Mouse (Mus musculus): ENCODE results near the gene Serinc5. TPM values are rescaled to one million over a fixed set of nuclear protein-coding genes. Genes with fewer than 3 reads are reported as not detected.
"Not testable (repeated sequence)": the region's sequence is repeated elsewhere in the genome, so short reads cannot be mapped to it uniquely, and the experiment has no call there.

Serinc5 gene
- total RNA-seq, 4 experiments from 2014 or later = 67.0 to 71.5 (median 69.2) TPM

- no peak for DNase-seq (ENCODE audit: low spot score in 2 of 2)
Measured at GRCm38 (mm10) chr13:92665008-92665407, 54.1 kb downstream of the Serinc5 start.

- no peak for DNase-seq (ENCODE audit: low spot score in 2 of 2)
Measured at GRCm38 (mm10) chr13:92668214-92668985, 57.5 kb downstream of the Serinc5 start.

GRCm38 (mm10) chr13:92671727-92672126 is 60.8 kb downstream of the Serinc5 start:
- no peak for DNase-seq (ENCODE audit: low spot score in 2 of 2)

- no peak for DNase-seq (ENCODE audit: low spot score in 2 of 2)
Measured at GRCm38 (mm10) chr13:92674676-92675075, 63.8 kb downstream of the Serinc5 start.

GRCm38 (mm10) chr13:92675308-92675707 is 64.4 kb downstream of the Serinc5 start:
- DNase-seq (ENCODE audit: low spot score in 2 of 2) = no peak

GRCm38 (mm10) chr13:92675897-92676584 is 65.2 kb downstream of the Serinc5 start:
- DNase-seq (ENCODE audit: low spot score in 2 of 2) = no peak

- no peak for DNase-seq (ENCODE audit: low spot score in 2 of 2)
Measured at GRCm38 (mm10) chr13:92677656-92678055, 66.8 kb downstream of the Serinc5 start.

GRCm38 (mm10) chr13:92679661-92680060 is 68.8 kb downstream of the Serinc5 start:
- DNase-seq (ENCODE audit: low spot score in 2 of 2) = no peak

GRCm38 (mm10) chr13:92681541-92681940 is 70.7 kb downstream of the Serinc5 start:
- DNase-seq (ENCODE audit: low spot score in 2 of 2) = no peak

- DNase-seq (ENCODE audit: low spot score in 2 of 2) = no peak
Measured at GRCm38 (mm10) chr13:92682833-92683232, 71.9 kb downstream of the Serinc5 start.

GRCm38 (mm10) chr13:92683464-92683863 is 72.6 kb downstream of the Serinc5 start:
- DNase-seq (ENCODE audit: low spot score in 2 of 2) = no peak

GRCm38 (mm10) chr13:92684310-92684709 is 73.4 kb downstream of the Serinc5 start:
- no peak for DNase-seq (ENCODE audit: low spot score in 2 of 2)

- DNase-seq (ENCODE audit: low spot score in 2 of 2) = peak in 1 of 2 experiments; percentile 37
Measured at GRCm38 (mm10) chr13:92685273-92685672, 74.4 kb downstream of the Serinc5 start.

GRCm38 (mm10) chr13:92687151-92687550 is 76.3 kb downstream of the Serinc5 start:
- not testable (repeated sequence) for DNase-seq (ENCODE audit: low spot score in 2 of 2)

GRCm38 (mm10) chr13:92689061-92689460 is 78.2 kb downstream of the Serinc5 start:
- DNase-seq (ENCODE audit: low spot score in 2 of 2) = no peak

- DNase-seq (ENCODE audit: low spot score in 2 of 2) = no peak
Measured at GRCm38 (mm10) chr13:92693866-92694550, 83.1 kb downstream of the Serinc5 start.

GRCm38 (mm10) chr13:92696491-92696939 is 85.6 kb downstream of the Serinc5 start:
- no peak for DNase-seq (ENCODE audit: low spot score in 2 of 2)

- no peak for DNase-seq (ENCODE audit: low spot score in 2 of 2)
Measured at GRCm38 (mm10) chr13:92697141-92697540, 86.2 kb downstream of the Serinc5 start.

GRCm38 (mm10) chr13:92698781-92699180 is 87.9 kb downstream of the Serinc5 start:
- no peak for DNase-seq (ENCODE audit: low spot score in 2 of 2)

- no peak for DNase-seq (ENCODE audit: low spot score in 2 of 2)
Measured at GRCm38 (mm10) chr13:92699395-92699794, 88.5 kb downstream of the Serinc5 start.

- no peak for DNase-seq (ENCODE audit: low spot score in 2 of 2)
Measured at GRCm38 (mm10) chr13:92702035-92702434, 91.1 kb downstream of the Serinc5 start.
